Mouse (Mus musculus): ENCODE data around the gene Gm13289.
"Not testable (repeated sequence)": the region's sequence is repeated elsewhere in the genome, so short reads cannot be mapped to it uniquely, and the experiment has no call there.

Gene Gm13289

GRCm38 (mm10) chr4:88776622-88777021, at the start of gene Gm13289:
Gm13289 (plus strand) TSS chr4:88776922.
- DNase-seq (ENCODE audit: low read depth, low spot score) = not testable (repeated sequence)

- no peak for DNase-seq (ENCODE audit: low read depth, low spot score)
Observed at GRCm38 (mm10) chr4:88727324-88727723, 49.4 kb upstream of the Gm13289 start.

GRCm38 (mm10) chr4:88738480-88738879, 38.2 kb upstream of the Gm13289 start:
- peak; percentile 68 for DNase-seq (ENCODE audit: low read depth, low spot score)

GRCm38 (mm10) chr4:88739036-88739435, 37.7 kb upstream of the Gm13289 start:
- DNase-seq (ENCODE audit: low read depth, low spot score) = no peak

DNA sequence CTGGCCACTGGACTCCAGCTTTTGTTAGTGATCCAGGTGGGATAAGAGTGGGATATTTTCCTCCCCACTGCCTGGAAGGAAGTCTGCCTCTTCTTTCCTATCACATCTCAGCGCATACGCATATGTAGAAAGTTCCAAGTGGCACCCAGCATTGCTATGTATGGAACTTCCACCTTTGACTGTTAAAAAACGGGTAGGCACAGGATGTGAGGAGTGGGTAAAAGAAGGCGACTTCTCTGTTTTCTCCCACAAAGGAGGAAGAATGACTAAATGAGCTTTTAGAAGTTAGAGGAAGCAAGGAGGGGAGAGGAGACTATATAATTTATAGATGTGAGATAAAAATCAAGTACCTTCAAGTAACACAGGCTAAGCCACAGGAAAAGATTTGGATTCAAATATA, 35.3 kb upstream of the Gm13289 start:
- no peak for DNase-seq (ENCODE audit: low read depth, low spot score)

- no peak for DNase-seq (ENCODE audit: low read depth, low spot score)
Observed at GRCm38 (mm10) chr4:88742771-88743371, 33.9 kb upstream of the Gm13289 start.

DNA sequence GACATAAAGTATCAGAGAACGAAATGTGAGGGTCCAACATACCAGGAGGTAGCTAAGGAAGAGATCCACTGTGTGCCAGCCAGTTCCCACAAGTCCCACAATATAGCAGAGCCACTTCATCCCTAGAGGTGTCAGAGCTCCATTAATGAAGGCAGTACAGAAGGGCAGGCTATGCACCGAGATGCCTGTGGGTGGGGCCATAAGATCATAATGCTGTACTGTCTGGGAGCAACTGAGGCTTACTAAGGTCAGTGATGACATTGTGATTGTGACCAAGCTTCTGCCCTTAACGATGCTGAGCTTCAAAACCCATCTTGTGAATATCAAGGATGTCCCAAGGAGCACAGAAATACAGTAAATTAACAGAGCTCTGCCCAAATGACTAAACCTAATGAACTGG, 32.5 kb upstream of the Gm13289 start:
- DNase-seq (ENCODE audit: low read depth, low spot score) = no peak

DNA sequence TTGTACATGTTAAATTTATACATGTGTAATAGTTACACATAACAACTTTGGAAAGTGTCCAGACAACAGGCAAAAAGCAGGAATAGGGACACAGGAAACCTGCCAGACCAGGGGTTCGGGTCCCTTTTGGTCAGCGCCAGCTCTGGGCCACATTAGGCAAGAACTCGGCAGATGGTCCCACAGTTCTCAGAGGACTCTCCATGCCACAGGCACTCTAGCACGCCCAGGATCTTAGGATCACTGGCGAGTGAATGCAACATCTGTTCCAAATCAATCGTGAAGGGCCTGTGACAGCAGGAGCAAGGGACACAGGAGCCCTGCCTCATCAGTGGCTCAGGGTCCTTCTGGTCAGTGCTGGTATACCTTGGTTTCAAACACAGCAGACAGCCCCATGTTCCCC, 26.8 kb upstream of the Gm13289 start:
- no peak for DNase-seq (ENCODE audit: low read depth, low spot score)

- DNase-seq (ENCODE audit: low read depth, low spot score) = not testable (repeated sequence)
Observed at GRCm38 (mm10) chr4:88754818-88755340, 21.8 kb upstream of the Gm13289 start, which contains the start of gene Gm13271. Gm13271 (plus strand) TSS chr4:88754868.

- DNase-seq (ENCODE audit: low read depth, low spot score) = not testable (repeated sequence)
Observed at GRCm38 (mm10) chr4:88756581-88757513, 19.9 kb upstream of the Gm13289 start.

- DNase-seq (ENCODE audit: low read depth, low spot score) = not testable (repeated sequence)
Observed at GRCm38 (mm10) chr4:88757628-88758031, 19.1 kb upstream of the Gm13289 start.

DNA sequence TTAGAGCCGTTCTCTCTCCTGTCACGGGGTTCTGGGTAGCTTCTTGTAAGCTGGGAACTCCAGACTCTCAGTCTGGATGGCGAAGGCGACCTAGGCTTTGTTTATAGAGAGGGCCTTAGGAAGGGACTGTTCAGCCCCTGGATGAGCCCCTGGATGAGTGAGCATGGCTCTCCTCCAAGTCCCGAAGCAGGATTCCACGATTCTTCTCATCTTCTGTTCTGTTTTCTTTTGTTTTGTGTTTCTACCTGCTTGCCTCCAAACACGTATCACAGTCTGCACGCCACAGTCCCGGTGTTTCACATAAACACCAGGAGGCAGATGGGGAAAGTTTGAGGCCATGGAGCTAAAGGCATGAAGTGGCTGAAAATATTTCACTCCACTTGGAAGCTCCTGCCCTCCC, 18.0 kb upstream of the Gm13289 start:
- not testable (repeated sequence) for DNase-seq (ENCODE audit: low read depth, low spot score)

DNA sequence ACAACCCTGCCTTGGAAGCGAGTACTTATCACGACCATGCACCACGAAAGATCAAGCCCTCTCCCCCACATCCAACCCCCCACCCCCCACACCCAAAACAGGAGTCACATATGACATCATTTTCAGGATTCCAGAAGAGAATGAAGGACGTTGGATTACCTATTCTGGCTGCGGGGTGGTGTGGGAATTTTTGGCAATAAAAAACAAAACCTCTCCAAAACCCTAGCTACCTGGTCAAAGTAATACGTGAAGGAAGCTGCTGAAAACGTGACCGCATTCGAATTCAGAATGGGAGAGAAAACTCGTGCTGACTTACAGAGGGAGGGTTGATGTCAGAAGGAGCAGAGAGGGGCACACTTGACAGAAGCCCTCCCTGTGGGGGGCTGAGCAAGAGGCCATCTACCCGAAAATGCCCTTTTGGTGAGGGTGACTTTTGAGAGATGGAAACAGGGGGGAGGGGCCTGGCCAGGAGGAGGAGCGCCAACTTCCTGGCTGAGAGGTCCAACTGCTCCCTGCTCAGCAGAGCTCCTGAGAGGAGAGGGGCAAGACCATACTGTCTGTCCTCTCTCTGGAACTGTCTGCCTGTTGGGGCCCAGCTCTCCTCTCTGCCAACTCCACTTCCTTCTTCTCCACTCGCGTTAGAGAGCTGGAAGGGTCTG, 17.0 kb upstream of the Gm13289 start, which contains the start of gene Gm13283:
Gene Gm13283, plus strand, starts transcription at position 510 of the 659 bp plus-strand sequence.
- not testable (repeated sequence) for DNase-seq (ENCODE audit: low read depth, low spot score)

- DNase-seq (ENCODE audit: low read depth, low spot score) = not testable (repeated sequence)
Observed at GRCm38 (mm10) chr4:88760431-88760830, 16.3 kb upstream of the Gm13289 start.

GRCm38 (mm10) chr4:88761776-88762175, 14.9 kb upstream of the Gm13289 start:
- DNase-seq (ENCODE audit: low read depth, low spot score) = not testable (repeated sequence)

GRCm38 (mm10) chr4:88762341-88762740, 14.4 kb upstream of the Gm13289 start:
- DNase-seq (ENCODE audit: low read depth, low spot score) = not testable (repeated sequence)

DNA sequence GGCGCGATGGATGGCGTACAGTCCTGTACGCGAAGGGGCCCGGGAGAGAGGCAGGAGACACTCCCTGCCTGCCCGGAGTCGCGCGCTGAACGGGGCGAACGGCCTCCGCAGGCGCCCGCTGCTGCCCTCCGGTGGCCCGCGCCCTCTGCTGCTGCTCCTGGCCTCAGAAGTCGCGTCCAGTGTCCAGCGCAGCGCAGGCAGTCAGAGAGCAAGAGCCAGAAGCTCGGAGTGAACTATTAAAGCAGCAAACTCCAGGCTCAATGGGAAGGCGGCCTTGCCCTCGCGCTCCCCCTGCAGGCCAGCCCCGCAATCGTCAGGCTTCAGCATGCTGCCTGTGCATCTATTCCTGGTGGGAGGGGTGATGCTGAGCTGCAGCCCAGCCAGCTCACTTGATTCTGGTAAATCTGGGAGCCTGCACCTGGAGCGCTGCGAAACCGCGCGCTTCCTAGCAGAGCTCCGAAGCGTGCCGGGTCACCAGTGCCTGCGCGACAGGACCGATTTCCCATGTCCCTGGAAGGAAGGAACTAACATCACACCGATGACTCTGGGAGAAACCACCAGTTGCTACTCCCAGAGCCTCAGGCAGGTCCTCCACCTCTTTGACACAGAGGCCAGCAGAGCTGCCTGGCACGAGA, 13.2 kb upstream of the Gm13289 start:
- DNase-seq (ENCODE audit: low read depth, low spot score) = not testable (repeated sequence)

- not testable (repeated sequence) for DNase-seq (ENCODE audit: low read depth, low spot score)
Observed at GRCm38 (mm10) chr4:88773534-88773933, 3.2 kb upstream of the Gm13289 start, which contains the start of gene Gm13290. Gm13290 (plus strand) TSS chr4:88773834.

DNA sequence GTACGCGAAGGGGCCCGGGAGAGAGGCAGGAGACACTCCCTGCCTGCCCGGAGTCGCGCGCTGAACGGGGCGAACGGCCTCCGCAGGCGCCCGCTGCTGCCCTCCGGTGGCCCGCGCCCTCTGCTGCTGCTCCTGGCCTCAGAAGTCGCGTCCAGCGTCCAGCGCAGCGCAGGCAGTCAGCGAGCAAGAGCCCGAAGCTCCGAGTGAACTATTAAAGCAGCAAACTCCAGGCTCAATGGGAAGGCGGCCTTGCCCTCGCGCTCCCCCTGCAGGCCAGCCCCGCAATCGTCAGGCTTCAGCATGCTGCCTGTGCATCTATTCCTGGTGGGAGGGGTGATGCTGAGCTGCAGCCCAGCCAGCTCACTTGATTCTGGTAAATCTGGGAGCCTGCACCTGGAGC, 2.8 kb downstream of the Gm13289 start, which contains the start of gene Gm13272:
Gene Gm13272, plus strand, starts transcription at position 301 of the 400 bp plus-strand sequence.
- DNase-seq (ENCODE audit: low read depth, low spot score) = not testable (repeated sequence)

GRCm38 (mm10) chr4:88780320-88780719, 3.6 kb downstream of the Gm13289 start:
- DNase-seq (ENCODE audit: low read depth, low spot score) = not testable (repeated sequence)

DNA sequence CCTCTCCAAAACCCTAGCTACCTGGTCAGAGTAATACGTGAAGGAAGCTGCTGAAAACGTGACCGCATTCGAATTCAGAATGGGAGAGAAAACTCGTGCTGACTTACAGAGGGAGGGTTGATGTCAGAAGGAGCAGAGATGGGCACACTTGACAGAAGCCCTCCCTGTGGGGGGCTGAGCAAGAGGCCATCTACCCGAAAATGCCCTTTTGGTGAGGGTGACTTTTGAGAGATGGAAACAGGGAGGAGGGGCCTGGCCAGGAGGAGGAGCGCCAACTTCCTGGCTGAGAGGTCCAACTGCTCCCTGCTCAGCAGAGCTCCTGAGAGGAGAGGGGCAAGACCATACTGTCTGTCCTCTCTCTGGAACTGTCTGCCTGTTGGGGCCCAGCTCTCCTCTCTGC, 5.1 kb downstream of the Gm13289 start, which contains the start of gene Ifnz:
Gene Ifnz, plus strand, starts transcription at position 301 of the 400 bp plus-strand sequence.
- DNase-seq (ENCODE audit: low read depth, low spot score) = not testable (repeated sequence)

Data from R1 (cell line).